Mouse (Mus musculus): ENCODE measurements around the gene Olfr1418. TPM values are rescaled to one million over a fixed set of nuclear protein-coding genes. Genes with fewer than 3 reads are reported as not detected.

Olfr1418 gene
- polyA plus RNA-seq, 1 experiment from 2014 or later: not detected

DNA sequence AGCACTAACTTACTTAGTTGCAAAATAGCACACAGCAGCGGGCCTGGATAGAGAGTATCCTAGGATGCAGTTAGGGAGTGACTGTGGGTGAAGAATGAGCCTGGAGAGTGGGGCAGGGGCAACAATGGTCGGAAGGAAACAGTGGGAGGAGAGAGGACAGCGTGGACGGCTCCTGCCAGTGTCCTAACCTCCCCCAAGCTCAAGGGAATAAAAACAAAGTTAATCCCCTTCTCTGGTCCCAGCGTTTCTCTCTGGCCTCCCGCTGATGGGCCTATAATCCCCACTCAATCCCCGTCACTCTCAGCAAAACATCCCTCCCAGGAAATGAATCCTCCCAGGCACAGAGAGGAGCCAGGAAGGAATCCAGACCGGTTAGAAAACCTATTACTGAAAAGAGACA, 47.2 kb downstream of the Olfr1418 start:
- H3K4me3 ChIP-seq (ENCODE audit: low read length): no peak overlapping the region
- no peaks in the 10 kb centered on the region for H3K27me3 ChIP-seq (replicated peaks; ENCODE audit: control insufficient read depth, insufficient read depth, low read length)
- no peaks in the 10 kb centered on the region for H3K9me3 ChIP-seq (ENCODE audit: control insufficient read depth, low read length)
- H3K4me2 ChIP-seq (ENCODE audit: low read length): no peak overlapping the region
- no peak overlapping the region for H3K27ac ChIP-seq (ENCODE audit: low read depth, low read length)
- no peaks in the 10 kb centered on the region for H3K36me3 ChIP-seq (ENCODE audit: control insufficient read depth, insufficient read depth, low read length)
- H3K4me1 ChIP-seq (ENCODE audit: control insufficient read depth, insufficient read depth, low read depth, low read length): peaks cover 10% of the 10 kb centered on the region
- ATAC-seq: no peak
- H3K9ac ChIP-seq (ENCODE audit: low read depth, low read length): no peak overlapping the region
- 17% methylated on average over 8 of the region's 8 CpGs for WGBS

DNA sequence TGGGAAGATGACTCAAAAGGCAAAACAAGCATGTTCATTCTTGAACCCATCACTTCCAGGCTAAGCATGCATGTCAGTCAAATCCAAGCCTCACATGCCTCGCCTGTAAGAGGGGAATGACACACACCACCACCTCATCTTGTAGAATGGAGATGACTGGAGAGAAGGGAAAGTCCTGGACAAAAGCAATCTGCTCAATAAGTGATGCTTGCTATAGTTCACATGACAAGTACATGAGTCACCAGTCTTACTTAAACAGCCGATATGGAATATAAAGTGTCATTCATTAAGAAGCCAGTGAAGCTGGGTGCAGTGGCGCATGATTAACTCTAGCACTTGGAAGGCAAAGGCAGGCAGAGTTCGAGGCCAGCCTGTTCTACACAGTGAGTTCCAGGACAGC, 47.7 kb downstream of the Olfr1418 start:
- H3K4me2 ChIP-seq (ENCODE audit: low read length): no peak overlapping the region
- H3K4me1 ChIP-seq (ENCODE audit: control insufficient read depth, insufficient read depth, low read depth, low read length): peaks cover 10% of the 10 kb centered on the region
- no peak for ATAC-seq
- whole genome bisulfite sequencing: 81% methylated on average over 4 of the region's 4 CpGs
- no peaks in the 10 kb centered on the region for H3K36me3 ChIP-seq (ENCODE audit: control insufficient read depth, insufficient read depth, low read length)
- no peaks in the 10 kb centered on the region for H3K9me3 ChIP-seq (ENCODE audit: control insufficient read depth, low read length)
- no peak overlapping the region for H3K9ac ChIP-seq (ENCODE audit: low read depth, low read length)
- no peaks in the 10 kb centered on the region for H3K27me3 ChIP-seq (replicated peaks; ENCODE audit: control insufficient read depth, insufficient read depth, low read length)
- no peak overlapping the region for H3K27ac ChIP-seq (ENCODE audit: low read depth, low read length)
- no peak overlapping the region for H3K4me3 ChIP-seq (ENCODE audit: low read length)

DNA sequence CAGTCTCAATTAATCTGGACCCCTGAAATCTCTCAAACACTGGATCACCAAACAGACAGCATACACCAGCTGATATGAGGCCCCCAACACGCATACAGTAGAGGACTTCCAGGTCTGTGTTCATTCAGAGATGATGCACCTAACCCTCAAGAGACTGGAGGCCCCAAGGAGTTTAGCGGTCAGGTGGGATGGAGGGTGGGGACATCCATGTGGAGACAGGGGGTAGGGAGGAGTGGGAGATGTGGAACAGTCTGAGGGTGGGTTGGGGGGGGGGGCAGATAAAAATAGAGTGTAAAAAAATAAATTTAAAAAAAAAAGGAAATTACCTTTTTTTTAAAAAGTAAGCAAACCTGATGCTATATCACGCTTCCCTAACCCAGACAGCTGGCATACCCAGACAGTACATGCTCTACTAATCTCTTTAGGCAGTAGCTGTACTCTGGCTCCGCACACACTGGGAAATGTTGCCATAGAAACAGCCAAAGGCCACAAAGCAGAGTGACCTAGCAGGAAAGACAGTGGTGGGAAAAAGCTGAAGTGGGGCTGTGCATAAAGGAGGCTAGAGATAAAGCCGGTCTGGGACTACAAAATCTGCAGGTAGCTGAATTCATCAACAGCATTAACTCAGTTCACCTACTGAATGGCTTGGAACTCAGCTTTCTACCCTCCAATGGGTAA, 49.0 kb downstream of the Olfr1418 start:
- Histone ChIP-seq H3K9me3 (ENCODE audit: control insufficient read depth, low read length) (no peaks in the 10 kb centered on the region), H3K9ac (ENCODE audit: low read depth, low read length) (no peak overlapping the region), H3K4me1 (ENCODE audit: control insufficient read depth, insufficient read depth, low read depth, low read length) (peaks cover 7% of the 10 kb centered on the region), H3K4me2 (ENCODE audit: low read length) (no peak overlapping the region), H3K27ac (ENCODE audit: low read depth, low read length) (no peak overlapping the region; the same call in 1 of the 2 replicates), H3K36me3 (ENCODE audit: control insufficient read depth, insufficient read depth, low read length) (no peaks in the 10 kb centered on the region), H3K27me3 (replicated peaks; ENCODE audit: control insufficient read depth, insufficient read depth, low read length) (no peaks in the 10 kb centered on the region), H3K4me3 (ENCODE audit: low read length) (no peak overlapping the region)
- WGBS: 42% methylated on average over 5 of the region's 5 CpGs
- peak; percentile 95 for ATAC-seq

DNA sequence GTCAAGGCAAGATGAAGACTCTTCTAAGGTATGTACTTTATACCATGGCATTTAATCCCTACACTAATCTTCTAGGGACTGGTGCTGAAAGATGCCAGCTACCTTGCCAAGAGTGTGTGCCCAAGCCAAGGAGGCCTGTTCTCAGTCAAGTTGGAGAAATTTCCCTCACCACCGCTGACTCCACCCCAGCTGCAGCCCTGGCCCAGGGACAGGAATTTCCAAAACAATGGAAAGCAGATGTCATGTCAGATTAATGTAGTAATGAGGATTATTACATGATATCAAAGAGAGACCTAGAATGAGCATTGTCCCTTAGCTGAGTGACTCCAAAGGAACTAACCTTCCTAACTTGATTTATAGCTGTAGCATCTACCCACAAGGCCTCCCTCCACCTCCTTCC, 50.0 kb downstream of the Olfr1418 start:
- WGBS: 73% methylated on average over 1 of the region's 1 CpGs
- Histone ChIP-seq H3K9ac (ENCODE audit: low read depth, low read length) (no peak overlapping the region), H3K9me3 (ENCODE audit: control insufficient read depth, low read length) (no peaks in the 10 kb centered on the region), H3K27ac (ENCODE audit: low read depth, low read length) (no peak overlapping the region), H3K4me1 (ENCODE audit: control insufficient read depth, insufficient read depth, low read depth, low read length) (peaks cover 7% of the 10 kb centered on the region), H3K27me3 (replicated peaks; ENCODE audit: control insufficient read depth, insufficient read depth, low read length) (no peaks in the 10 kb centered on the region), H3K4me3 (ENCODE audit: low read length) (no peak overlapping the region), H3K4me2 (ENCODE audit: low read length) (no peak overlapping the region), H3K36me3 (ENCODE audit: control insufficient read depth, insufficient read depth, low read length) (no peaks in the 10 kb centered on the region)
- no peak for ATAC-seq

DNA sequence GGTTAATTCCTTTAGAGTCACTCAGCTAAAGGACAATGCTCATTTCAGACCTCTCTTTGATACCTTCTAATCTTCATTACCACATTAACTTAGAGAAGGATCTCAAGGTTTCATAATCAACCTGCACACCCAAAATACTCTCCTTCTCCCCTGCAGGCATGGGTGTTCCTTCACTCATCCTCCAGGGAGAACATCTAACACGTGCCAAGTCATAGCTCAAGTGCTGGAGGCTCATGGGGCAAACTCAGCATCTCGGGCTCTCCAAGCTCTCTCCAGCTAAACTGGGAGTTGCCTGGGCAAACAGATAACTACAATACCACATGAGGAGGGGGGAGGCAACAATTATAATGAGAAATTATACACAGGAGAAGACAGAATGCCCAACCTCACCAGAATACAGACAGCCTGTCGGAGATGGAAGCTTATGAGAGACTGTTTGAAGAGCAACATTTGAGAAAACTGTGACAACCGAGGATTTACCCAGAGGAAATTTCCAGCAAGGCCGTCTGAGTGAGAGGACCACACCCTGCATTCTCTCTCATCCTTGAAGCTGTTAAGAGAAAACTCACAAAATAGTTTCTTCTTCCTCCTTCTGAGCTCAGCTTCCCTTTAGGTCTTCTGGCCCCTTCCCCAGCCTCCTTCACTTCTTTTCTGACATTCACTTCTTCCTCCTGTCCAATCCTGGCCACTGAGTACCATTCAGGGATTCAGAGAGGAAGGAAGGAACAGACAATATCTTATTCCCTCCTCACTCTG, 50.7 kb downstream of the Olfr1418 start:
- Histone ChIP-seq H3K4me2 (ENCODE audit: low read length) (no peak overlapping the region), H3K4me3 (ENCODE audit: low read length) (no peak overlapping the region), H3K9me3 (ENCODE audit: control insufficient read depth, low read length) (no peaks in the 10 kb centered on the region), H3K4me1 (ENCODE audit: control insufficient read depth, insufficient read depth, low read depth, low read length) (peaks cover 7% of the 10 kb centered on the region), H3K9ac (ENCODE audit: low read depth, low read length) (no peak overlapping the region), H3K27me3 (replicated peaks; ENCODE audit: control insufficient read depth, insufficient read depth, low read length) (no peaks in the 10 kb centered on the region), H3K36me3 (ENCODE audit: control insufficient read depth, insufficient read depth, low read length) (no peaks in the 10 kb centered on the region), H3K27ac (ENCODE audit: low read depth, low read length) (no peak overlapping the region)
- 82% methylated on average over 5 of the region's 5 CpGs for WGBS
- ATAC-seq: no peak

DNA sequence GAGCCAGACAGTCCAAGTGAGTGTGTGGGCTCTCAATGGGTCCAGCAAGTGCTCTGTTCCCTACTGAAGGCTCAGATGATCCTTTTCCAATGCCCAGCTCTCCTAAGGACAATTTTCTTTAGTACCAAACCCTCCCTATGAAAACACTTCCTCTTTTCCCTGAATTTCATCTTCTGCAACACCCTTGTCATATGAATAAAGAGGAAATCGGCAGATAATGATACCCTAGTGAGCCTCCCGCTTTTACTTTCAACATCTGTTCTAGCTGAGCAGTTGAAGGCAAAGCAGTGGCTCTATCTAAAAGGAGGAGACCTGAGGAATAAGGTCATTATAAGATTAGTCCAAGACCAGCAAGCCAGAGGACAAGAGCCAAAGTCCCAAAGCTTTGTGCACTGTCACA, 52.4 kb downstream of the Olfr1418 start:
- Histone ChIP-seq H3K27ac (ENCODE audit: low read depth, low read length) (no peak overlapping the region), H3K4me1 (ENCODE audit: control insufficient read depth, insufficient read depth, low read depth, low read length) (peaks cover 7% of the 10 kb centered on the region), H3K9me3 (ENCODE audit: control insufficient read depth, low read length) (no peaks in the 10 kb centered on the region), H3K27me3 (replicated peaks; ENCODE audit: control insufficient read depth, insufficient read depth, low read length) (no peaks in the 10 kb centered on the region), H3K36me3 (ENCODE audit: control insufficient read depth, insufficient read depth, low read length) (no peaks in the 10 kb centered on the region), H3K4me2 (ENCODE audit: low read length) (no peak overlapping the region), H3K9ac (ENCODE audit: low read depth, low read length) (no peak overlapping the region), H3K4me3 (ENCODE audit: low read length) (no peak overlapping the region)
- WGBS: 90% methylated on average over 2 of the region's 2 CpGs
- no peak for ATAC-seq

DNA sequence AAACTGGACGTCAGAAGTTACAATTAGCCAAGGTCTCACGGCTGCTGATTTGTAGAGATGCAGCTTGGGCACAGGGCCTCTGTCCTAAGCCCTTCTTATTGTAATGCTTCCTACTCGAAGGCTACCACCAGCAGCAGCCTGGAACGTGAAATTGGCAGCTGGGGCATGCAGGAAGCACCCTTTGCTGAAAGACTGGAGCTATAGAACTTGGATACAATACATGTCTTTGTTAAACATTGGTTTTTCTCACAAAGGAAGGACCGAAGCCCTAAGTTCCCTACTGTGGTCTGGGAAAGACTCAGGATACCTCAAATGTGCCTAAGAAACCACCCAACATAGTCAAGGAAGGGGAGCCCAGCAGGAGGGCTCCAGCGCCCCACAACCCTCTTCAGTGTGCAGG, 53.0 kb downstream of the Olfr1418 start:
- H3K4me1 ChIP-seq (ENCODE audit: control insufficient read depth, insufficient read depth, low read depth, low read length): peaks cover 7% of the 10 kb centered on the region
- no peak overlapping the region for H3K9ac ChIP-seq (ENCODE audit: low read depth, low read length)
- H3K9me3 ChIP-seq (ENCODE audit: control insufficient read depth, low read length): no peaks in the 10 kb centered on the region
- WGBS: 30% methylated on average over 6 of the region's 6 CpGs
- H3K27me3 ChIP-seq (replicated peaks; ENCODE audit: control insufficient read depth, insufficient read depth, low read length): no peaks in the 10 kb centered on the region
- H3K36me3 ChIP-seq (ENCODE audit: control insufficient read depth, insufficient read depth, low read length): no peaks in the 10 kb centered on the region
- H3K4me3 ChIP-seq (ENCODE audit: low read length): no peak overlapping the region
- no peak for ATAC-seq
- H3K27ac ChIP-seq (ENCODE audit: low read depth, low read length): no peak overlapping the region
- H3K4me2 ChIP-seq (ENCODE audit: low read length): no peak overlapping the region

DNA sequence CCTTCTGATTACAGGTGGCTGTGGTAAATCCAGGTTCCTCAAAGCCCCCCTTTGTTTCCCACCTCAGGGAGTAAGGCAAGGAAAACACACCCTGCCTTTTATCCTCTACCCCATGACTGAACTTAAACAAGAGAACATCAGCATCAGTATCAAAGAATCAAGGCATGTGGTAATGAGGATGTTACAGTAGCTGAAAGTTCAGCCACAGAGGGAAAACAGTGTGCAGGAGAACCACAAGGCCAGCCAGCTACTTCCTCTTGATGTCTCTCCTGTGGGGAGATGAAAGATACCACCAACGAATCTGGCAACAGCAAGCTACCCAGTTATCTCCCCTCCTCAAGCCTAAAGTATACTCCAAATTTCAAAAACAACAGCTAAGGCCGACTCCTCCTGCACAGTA, 53.6 kb downstream of the Olfr1418 start:
- H3K27me3 ChIP-seq (replicated peaks; ENCODE audit: control insufficient read depth, insufficient read depth, low read length): no peaks in the 10 kb centered on the region
- peaks cover 6% of the 10 kb centered on the region for H3K4me1 ChIP-seq (ENCODE audit: control insufficient read depth, insufficient read depth, low read depth, low read length)
- no peaks in the 10 kb centered on the region for H3K36me3 ChIP-seq (ENCODE audit: control insufficient read depth, insufficient read depth, low read length)
- WGBS: 61% methylated on average over 2 of the region's 2 CpGs
- ATAC-seq: no peak
- H3K27ac ChIP-seq (ENCODE audit: low read depth, low read length): no peak overlapping the region
- H3K4me2 ChIP-seq (ENCODE audit: low read length): no peak overlapping the region
- H3K9ac ChIP-seq (ENCODE audit: low read depth, low read length): no peak overlapping the region
- H3K4me3 ChIP-seq (ENCODE audit: low read length): no peak overlapping the region
- H3K9me3 ChIP-seq (ENCODE audit: control insufficient read depth, low read length): no peaks in the 10 kb centered on the region

DNA sequence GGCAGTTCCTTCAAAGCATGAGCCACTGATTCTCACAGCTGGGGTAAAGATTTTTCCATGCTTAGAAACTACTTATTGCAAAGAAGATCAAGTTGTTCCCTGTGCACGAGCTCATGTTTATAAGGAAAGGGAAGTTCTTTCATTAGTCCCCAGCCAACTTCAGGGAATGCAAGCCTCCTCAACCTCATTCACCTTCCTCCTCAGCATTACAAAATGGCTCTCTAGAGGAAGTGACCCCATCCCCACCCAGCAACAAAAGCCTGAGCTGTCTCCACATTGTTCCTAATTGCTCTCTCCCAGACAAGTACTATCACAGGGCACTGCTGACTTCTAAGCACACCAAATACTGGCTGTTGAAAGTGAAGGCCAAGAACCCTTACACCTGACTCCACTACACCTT, 56.4 kb downstream of the Olfr1418 start:
- ATAC-seq: no peak
- Histone ChIP-seq H3K4me1 (ENCODE audit: control insufficient read depth, insufficient read depth, low read depth, low read length) (no peaks in the 10 kb centered on the region), H3K27ac (ENCODE audit: low read depth, low read length) (no peak overlapping the region), H3K27me3 (replicated peaks; ENCODE audit: control insufficient read depth, insufficient read depth, low read length) (no peaks in the 10 kb centered on the region), H3K36me3 (ENCODE audit: control insufficient read depth, insufficient read depth, low read length) (no peaks in the 10 kb centered on the region), H3K9me3 (ENCODE audit: control insufficient read depth, low read length) (no peaks in the 10 kb centered on the region), H3K9ac (ENCODE audit: low read depth, low read length) (no peak overlapping the region), H3K4me2 (ENCODE audit: low read length) (no peak overlapping the region), H3K4me3 (ENCODE audit: low read length) (no peak overlapping the region)
- 62% methylated on average over 1 of the region's 1 CpGs for WGBS

Measured in hindbrain, embryonic 16.5 days (tissue).